Mouse (Mus musculus): ENCODE data around the gene Arhgef11.

DNA sequence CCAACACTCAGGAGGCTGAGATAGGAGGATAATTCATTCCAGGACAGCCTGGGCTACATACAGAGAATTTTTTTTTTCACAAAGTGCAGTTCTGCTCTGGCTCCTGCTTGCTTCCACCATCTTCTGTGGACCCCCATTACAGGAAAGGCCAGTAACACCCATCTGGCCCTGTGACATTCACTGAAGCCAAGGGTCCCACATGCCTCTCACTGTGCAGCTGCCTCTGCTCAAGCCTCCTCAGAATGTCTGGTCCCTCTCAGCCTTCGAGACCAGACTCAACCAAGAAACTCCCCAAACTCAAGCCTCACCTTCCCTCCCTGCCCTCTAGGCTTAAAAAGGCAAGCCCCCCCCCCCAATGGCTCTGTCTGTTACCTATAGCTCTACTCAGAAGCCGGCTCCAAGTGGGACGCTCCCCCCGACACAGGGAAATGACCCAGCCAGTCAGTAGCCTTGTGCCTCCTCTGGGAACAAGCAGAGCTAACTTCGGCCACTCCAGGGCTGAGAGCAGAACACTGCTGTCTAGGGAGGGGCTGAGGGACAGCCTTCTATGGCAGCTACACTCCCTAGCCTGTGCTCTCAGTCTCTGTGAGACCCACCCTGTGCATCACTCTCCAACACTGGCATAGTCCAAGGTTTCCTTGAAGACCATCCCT lies 148.4 kb downstream of the Arhgef11 start:
- no peak for TF ChIP-seq CTCF (IDR thresholded peaks at IDR 0.05; ENCODE audit: control insufficient read depth, insufficient read depth, insufficient read length)
- no peak for TF ChIP-seq USF1 (IDR thresholded peaks at IDR 0.05; ENCODE audit: low read depth)
- TF ChIP-seq CEBPB (IDR thresholded peaks at IDR 0.05; ENCODE audit: low read depth): no peak
- no peak for TF ChIP-seq MAX (IDR thresholded peaks at IDR 0.05)
- TF ChIP-seq FOSL1 (IDR thresholded peaks at IDR 0.05; ENCODE audit: insufficient read depth, low read length, poor library complexity, severe bottlenecking): no peak
- TF ChIP-seq MYOD1 (IDR thresholded peaks at IDR 0.05; ENCODE audit: control insufficient read depth, insufficient read length, low read depth): no peak
- no peak for TF ChIP-seq MYOG (IDR thresholded peaks at IDR 0.05; ENCODE audit: control insufficient read depth, extremely low read depth, insufficient read length)
